Mouse (Mus musculus) cortical plate, adult 2 months (tissue): Measurements from ENCODE around the gene Gm17387.

Experiments used
- CTCF ChIP-seq: fragments of 200-500 bp; IDR thresholded peaks from 2 replicates; pipeline ENCODE4 v1.5.1; 2011; ENCODE audit warnings: mild to moderate bottlenecking, control low read depth, low read length; ENCODE audit not compliant: insufficient read depth; ENCODE audit errors: extremely low read depth
- POLR2A ChIP-seq: fragments of 200-500 bp; IDR thresholded peaks from 2 replicates; pipeline ENCODE4 v1.6.1; 2011; ENCODE audit warnings: mild to moderate bottlenecking, low read length, control low read depth; ENCODE audit not compliant: insufficient read depth; ENCODE audit errors: extremely low read depth

DNA sequence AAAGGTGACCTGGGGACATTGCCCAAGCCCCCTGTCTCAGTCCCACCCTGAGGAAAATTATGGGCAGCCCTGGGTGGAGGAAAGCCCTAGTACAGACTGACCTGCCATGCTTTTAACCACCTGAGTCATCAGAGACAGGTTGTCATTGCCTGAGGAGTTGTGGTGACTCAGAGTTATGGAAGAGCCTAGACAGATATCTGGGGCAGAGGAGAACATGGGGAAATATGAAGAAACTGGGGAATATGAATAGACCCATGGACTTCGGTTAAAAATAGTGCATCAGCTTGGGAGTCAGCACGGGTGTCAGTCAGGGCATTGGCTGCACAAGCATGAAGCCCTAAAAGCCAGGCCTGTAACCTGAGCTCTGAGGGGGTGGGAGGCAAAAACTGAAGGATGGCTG is 20.4 kb downstream of the Gm17387 start:
- TF ChIP-seq POLR2A = no peak
- TF ChIP-seq CTCF = no peak
